Mouse (Mus musculus): ENCODE data around the gene Slc27a4.

GRCm38 (mm10) chr2:29826926-29827708, 24.7 kb downstream of the Slc27a4 start:
- peak; percentile 49 for TF ChIP-seq POLR2A (IDR thresholded peaks at IDR 0.05; ENCODE audit: insufficient read length, low read depth)
- TF ChIP-seq MYOG (IDR thresholded peaks at IDR 0.05; ENCODE audit: control insufficient read depth in 1 of 3, insufficient read depth in 1 of 3, insufficient read length in 2 of 3, low read depth in 2 of 3): no peak
- TF ChIP-seq TCF12 (IDR thresholded peaks at IDR 0.05; ENCODE audit: insufficient read depth, poor library complexity, severe bottlenecking): no peak
- no peak for TF ChIP-seq MAX (IDR thresholded peaks at IDR 0.05; ENCODE audit: low read depth)
- peak; percentile 10 for TF ChIP-seq POLR2AphosphoS2 (IDR thresholded peaks at IDR 0.05; ENCODE audit: insufficient read length, low read depth)
- no peak for TF ChIP-seq CEBPB (IDR thresholded peaks at IDR 0.05; ENCODE audit: insufficient read depth, poor library complexity, severe bottlenecking)
- no peak for TF ChIP-seq USF1 (IDR thresholded peaks at IDR 0.05; ENCODE audit: low read depth)
- TF ChIP-seq E2F4 (IDR thresholded peaks at IDR 0.05; ENCODE audit: insufficient read depth): no peak
- no peak for TF ChIP-seq MYOD1 (IDR thresholded peaks at IDR 0.05; ENCODE audit: control insufficient read depth in 1 of 3, insufficient read length in 2 of 3, low read depth in 2 of 3)
- TF ChIP-seq SRF (IDR thresholded peaks at IDR 0.05; ENCODE audit: control insufficient read depth, insufficient read length, low read depth): no peak

Measured in myocyte (in vitro differentiated cells).